Mouse (Mus musculus) MEL (cell line): Measurements from ENCODE around the gene Rps24. TPM values are rescaled to one million over a fixed set of nuclear protein-coding genes. Genes with fewer than 3 reads are reported as not detected.

Experiments used
- DNase-seq: peaks from one replicate; pipeline ENCODE4 v3.0.0; 2011; ENCODE audit warnings: low read depth, low spot score
- H3K27ac ChIP-seq: 2 replicates; pipeline ENCODE4 v1.5.1; 2012; ENCODE audit warnings: low read depth, mild to moderate bottlenecking, control low read depth, low read length, moderate library complexity; ENCODE audit not compliant: control insufficient read depth
- H3K27me3 ChIP-seq, 2 experiments: fragments of 150-350 bp in 1 of 2; sonication (generic) in 1 of 2; 2 replicates each; pipeline ENCODE4 v1.6.1; 2012; ENCODE audit warnings: low read length in 2 of 2, mild to moderate bottlenecking in 2 of 2, improper control_type of control experiment in 1 of 2, moderate library complexity in 1 of 2; ENCODE audit not compliant: insufficient read depth in 2 of 2, control insufficient read depth in 1 of 2
- H3K36me3 ChIP-seq, 2 experiments: 2 replicates each; pipeline ENCODE4 v1.6.1; 2012 to 2014; ENCODE audit warnings: low read length in 2 of 2, improper control_type of control experiment in 1 of 2, inconsistent platforms in 1 of 2, mild to moderate bottlenecking in 1 of 2; ENCODE audit not compliant: insufficient read depth in 2 of 2, control insufficient read depth in 1 of 2
- H3K4me1 ChIP-seq, 2 experiments: fragments of 150-350 bp in 1 of 2; sonication (generic) in 1 of 2; 2 replicates each; pipeline ENCODE4 v1.6.1; 2012; ENCODE audit warnings: low read length in 2 of 2, improper control_type of control experiment in 1 of 2, mild to moderate bottlenecking in 1 of 2; ENCODE audit not compliant: insufficient read depth in 2 of 2, control insufficient read depth in 1 of 2
- H3K4me3 ChIP-seq, 2 experiments: fragments of 150-350 bp in 1 of 2; sonication (generic) in 1 of 2; 2 replicates each; pipeline ENCODE4 v1.5.1; 2012; ENCODE audit warnings: low read depth in 2 of 2, low read length in 2 of 2, mild to moderate bottlenecking in 2 of 2, moderate library complexity in 2 of 2, control low read depth in 1 of 2, improper control_type of control experiment in 1 of 2; ENCODE audit not compliant: control insufficient read depth in 1 of 2, insufficient read depth in 1 of 2
- H3K79me2 ChIP-seq: 2 replicates; pipeline ENCODE4 v1.6.1; 2012; ENCODE audit warnings: mild to moderate bottlenecking, low read length, moderate library complexity; ENCODE audit not compliant: control insufficient read depth, poor library complexity, insufficient read depth
- H3K9ac ChIP-seq: 2 replicates; pipeline ENCODE4 v1.6.1; 2012; ENCODE audit warnings: low read depth, mild to moderate bottlenecking, control low read depth, low read length, moderate library complexity; ENCODE audit not compliant: control insufficient read depth, poor library complexity, severe bottlenecking
- H3K9me3 ChIP-seq: fragments of 150-350 bp; sonication (generic); replicated peaks from 2 replicates; pipeline ENCODE4 v1.6.1; 2012; ENCODE audit warnings: mild to moderate bottlenecking, low read length, improper control_type of control experiment, moderate library complexity; ENCODE audit not compliant: insufficient read depth
- BHLHE40 ChIP-seq: IDR thresholded peaks from 2 replicates; pipeline ENCODE4 v1.6.1; 2012; ENCODE audit warnings: low read depth, mild to moderate bottlenecking, inconsistent platforms, low read length, improper control_type of control experiment, borderline replicate concordance
- CHD1 ChIP-seq: IDR thresholded peaks from 2 replicates; pipeline ENCODE4 v1.6.1; 2012; ENCODE audit warnings: low read depth, mild to moderate bottlenecking, inconsistent platforms, low read length, improper control_type of control experiment
- CHD2 ChIP-seq: IDR thresholded peaks from 2 replicates; pipeline ENCODE4 v1.6.1; 2011; ENCODE audit warnings: low read length, improper control_type of control experiment
- CTCF ChIP-seq, 3 experiments: IDR thresholded peaks in 2 of 3; conservative IDR thresholded peaks in 1 of 3; 2 replicates each; pipeline ENCODE4 v1.5.1; 2011 to 2012; ENCODE audit warnings: low read length in 3 of 3, low read depth in 2 of 3, mild to moderate bottlenecking in 2 of 3, improper control_type of control experiment in 1 of 3, inconsistent platforms in 1 of 3, mixed read lengths in 1 of 3, moderate library complexity in 1 of 3; ENCODE audit not compliant: control insufficient read depth in 1 of 3, insufficient read depth in 1 of 3, poor library complexity in 1 of 3, severe bottlenecking in 1 of 3
- E2F4 ChIP-seq: IDR thresholded peaks from 2 replicates; pipeline ENCODE4 v1.6.1; 2011; ENCODE audit warnings: low read depth, low read length, improper control_type of control experiment, borderline replicate concordance
- ELF1 ChIP-seq: IDR thresholded peaks from 2 replicates; pipeline ENCODE4 v1.6.1; 2014; ENCODE audit warnings: low read depth, mild to moderate bottlenecking, inconsistent platforms, low read length, improper control_type of control experiment, moderate library complexity
- GATA1 ChIP-seq: IDR thresholded peaks from 2 replicates; pipeline ENCODE4 v1.6.1; 2011; ENCODE audit warnings: low read depth, low read length, improper control_type of control experiment
- HCFC1 ChIP-seq: IDR thresholded peaks from 2 replicates; pipeline ENCODE4 v1.6.1; 2012; ENCODE audit warnings: low read depth, mild to moderate bottlenecking, inconsistent platforms, low read length, improper control_type of control experiment, moderate library complexity
- KAT2A ChIP-seq: conservative IDR thresholded peaks from 2 replicates; pipeline ENCODE4 v1.6.1; 2012; ENCODE audit warnings: low read depth, low read length, improper control_type of control experiment, inconsistent platforms
- MAX ChIP-seq: IDR thresholded peaks from 2 replicates; pipeline ENCODE4 v1.6.1; 2011; ENCODE audit warnings: low read length, improper control_type of control experiment
- MAZ ChIP-seq: IDR thresholded peaks from 2 replicates; pipeline ENCODE4 v1.6.1; 2012; ENCODE audit warnings: low read depth, mild to moderate bottlenecking, inconsistent platforms, low read length, improper control_type of control experiment
- MEF2A ChIP-seq: IDR thresholded peaks from 2 replicates; pipeline ENCODE4 v1.6.1; 2014; ENCODE audit warnings: low read depth, mild to moderate bottlenecking, inconsistent platforms, low read length, improper control_type of control experiment; ENCODE audit not compliant: poor library complexity, insufficient replicate concordance, severe bottlenecking; ENCODE audit errors: extremely low read depth
- MXI1 ChIP-seq: IDR thresholded peaks from 2 replicates; pipeline ENCODE4 v1.6.1; 2011; ENCODE audit warnings: mild to moderate bottlenecking, low read depth, low read length, improper control_type of control experiment
- MYB ChIP-seq: IDR thresholded peaks from 2 replicates; pipeline ENCODE4 v1.6.1; 2011; ENCODE audit warnings: mild to moderate bottlenecking, low read depth, low read length, improper control_type of control experiment
- MYC ChIP-seq: IDR thresholded peaks from 2 replicates; pipeline ENCODE4 v1.6.1; 2011; ENCODE audit warnings: low read depth, mild to moderate bottlenecking, low read length, improper control_type of control experiment, moderate library complexity
- NRF1 ChIP-seq: IDR thresholded peaks from 2 replicates; pipeline ENCODE4 v1.6.1; 2014; ENCODE audit warnings: low read depth, mild to moderate bottlenecking, inconsistent platforms, low read length, improper control_type of control experiment, moderate library complexity; ENCODE audit not compliant: poor library complexity, insufficient read depth, severe bottlenecking
- POLR2AphosphoS2 ChIP-seq: IDR thresholded peaks from 2 replicates; pipeline ENCODE4 v1.6.1; 2011; ENCODE audit warnings: low read length, improper control_type of control experiment
- POLR2AphosphoS5 ChIP-seq: IDR thresholded peaks from 2 replicates; pipeline ENCODE4 v1.6.1; 2012; ENCODE audit warnings: low read depth, borderline replicate concordance, mild to moderate bottlenecking, inconsistent platforms, low read length, moderate library complexity, mixed read lengths
- RAD21 ChIP-seq: IDR thresholded peaks from 2 replicates; pipeline ENCODE4 v1.6.1; 2011; ENCODE audit warnings: mild to moderate bottlenecking, low read depth, low read length, improper control_type of control experiment
- RCOR1 ChIP-seq: IDR thresholded peaks from 2 replicates; pipeline ENCODE4 v1.6.1; 2012; ENCODE audit warnings: low read depth, mild to moderate bottlenecking, inconsistent platforms, low read length, improper control_type of control experiment
- SIN3A ChIP-seq: IDR thresholded peaks from 2 replicates; pipeline ENCODE4 v1.6.1; 2012; ENCODE audit warnings: low read length, improper control_type of control experiment, inconsistent platforms
- SMC3 ChIP-seq: IDR thresholded peaks from 2 replicates; pipeline ENCODE4 v1.6.1; 2011; ENCODE audit warnings: low read depth, low read length, improper control_type of control experiment
- TAL1 ChIP-seq: IDR thresholded peaks from 2 replicates; pipeline ENCODE4 v1.6.1; 2012; ENCODE audit warnings: mild to moderate bottlenecking, inconsistent platforms, low read length, moderate library complexity, mixed read lengths
- TBP ChIP-seq: IDR thresholded peaks from 2 replicates; pipeline ENCODE4 v1.8.0; 2011; ENCODE audit warnings: low read depth, low read length, improper control_type of control experiment
- UBTF ChIP-seq: IDR thresholded peaks from 2 replicates; pipeline ENCODE4 v1.6.1; 2012; ENCODE audit warnings: low read depth, mild to moderate bottlenecking, inconsistent platforms, low read length, improper control_type of control experiment, moderate library complexity, borderline replicate concordance; ENCODE audit not compliant: insufficient read depth
- ZKSCAN1 ChIP-seq: IDR thresholded peaks from 2 replicates; pipeline ENCODE4 v1.6.1; 2012; ENCODE audit warnings: low read depth, mild to moderate bottlenecking, inconsistent platforms, low read length, improper control_type of control experiment, moderate library complexity
- ZMIZ1 ChIP-seq: IDR thresholded peaks from 2 replicates; pipeline ENCODE4 v1.6.1; 2012; ENCODE audit warnings: low read depth, mild to moderate bottlenecking, inconsistent platforms, low read length, improper control_type of control experiment, moderate library complexity
- ZNF384 ChIP-seq: IDR thresholded peaks from 2 replicates; pipeline ENCODE4 v1.6.1; 2012; ENCODE audit warnings: low read depth, mild to moderate bottlenecking, inconsistent platforms, low read length, improper control_type of control experiment
- polyA plus RNA-seq, 2 experiments: library from polyadenylated mRNA; stranded (reverse) in 1 of 2; unstranded in 1 of 2; fragments of >175 nt in 1 of 2; fragments of >200 nt in 1 of 2; gene quantifications; 2 replicates each; pipeline versions ENCODE4 v1.2.1 to v1.2.4; 2012; ENCODE audit warnings: low replicate concordance in 2 of 2, low read depth in 1 of 2; ENCODE audit not compliant: insufficient read length in 2 of 2, insufficient read depth in 1 of 2, missing spikeins in 1 of 2
- total RNA-seq: library from RNA; depleted of rRNA; stranded (reverse); fragments of 300-350 nt; gene quantifications from 2 replicates; pipeline ENCODE4 v1.2.3, GENCODE M21; 2012

Rps24 gene
- total and polyA plus RNA-seq, 3 experiments, result 2,687 to 2,914 TPM; not detected in 1

DNA sequence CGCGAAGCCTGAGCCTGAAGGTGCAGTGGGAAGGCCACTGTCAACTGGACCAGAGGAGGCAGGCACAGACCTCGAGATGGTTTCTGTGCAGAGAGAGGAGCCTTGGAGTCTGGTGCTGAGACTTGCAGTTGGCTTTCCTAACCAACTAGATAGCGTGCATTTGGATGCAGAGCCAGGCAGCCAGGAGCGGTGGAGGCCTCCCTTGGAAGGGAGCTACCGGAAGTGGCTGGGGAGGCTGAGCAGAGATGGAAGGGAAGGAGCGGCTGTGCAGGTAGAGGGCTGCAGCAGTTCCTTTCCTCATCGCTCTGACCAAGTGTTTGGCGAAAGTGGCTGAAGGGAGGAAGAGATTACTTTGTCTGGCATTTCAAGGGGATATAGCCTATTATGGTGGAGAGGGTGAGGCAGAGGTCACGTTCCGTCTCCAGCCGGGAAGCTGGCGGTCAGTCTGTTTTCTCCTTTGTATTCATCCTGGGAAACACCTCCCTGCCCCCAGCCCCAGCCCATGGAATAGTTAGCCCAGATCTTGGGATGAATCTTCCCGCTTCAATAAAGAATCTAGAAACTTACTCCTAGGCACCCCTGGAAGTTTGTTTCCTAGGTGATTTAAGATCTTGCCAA is 20.6 kb downstream of the Rps24 start:
- Histone ChIP-seq H3K4me3 (no peak overlapping the region), H3K79me2 (no peaks in the 10 kb centered on the region), H3K9me3 (no peaks in the 10 kb centered on the region), H3K27me3 (no peaks in the 10 kb centered on the region), H3K27ac (no peak overlapping the region), H3K9ac (no peak overlapping the region), H3K4me1 (no peaks in the 10 kb centered on the region; a peak in 1 of 4 replicates), H3K36me3 (no peaks in the 10 kb centered on the region)
- DNase-seq, result no peak
- TF ChIP-seq POLR2AphosphoS5 (no peak), SIN3A (no peak), MYB (no peak), CHD1 (no peak), UBTF (no peak), MAX (no peak), RAD21 (no peak), ZKSCAN1 (no peak), MEF2A (no peak), ELF1 (no peak), MYC (no peak), E2F4 (no peak), HCFC1 (no peak), POLR2AphosphoS2 (no peak), TBP (no peak), ZMIZ1 (no peak), MAZ (no peak), CTCF (IDR thresholded peaks at IDR 0.05 in 2 of 3, conservative IDR thresholded peaks at IDR 0.05 in 1 of 3; ENCODE audit: control insufficient read depth in 1 of 3, insufficient read depth in 1 of 3, low read depth in 2 of 3, low read length in 3 of 3, poor library complexity in 1 of 3, severe bottlenecking in 1 of 3) (no peak), BHLHE40 (no peak), CHD2 (no peak)

DNA sequence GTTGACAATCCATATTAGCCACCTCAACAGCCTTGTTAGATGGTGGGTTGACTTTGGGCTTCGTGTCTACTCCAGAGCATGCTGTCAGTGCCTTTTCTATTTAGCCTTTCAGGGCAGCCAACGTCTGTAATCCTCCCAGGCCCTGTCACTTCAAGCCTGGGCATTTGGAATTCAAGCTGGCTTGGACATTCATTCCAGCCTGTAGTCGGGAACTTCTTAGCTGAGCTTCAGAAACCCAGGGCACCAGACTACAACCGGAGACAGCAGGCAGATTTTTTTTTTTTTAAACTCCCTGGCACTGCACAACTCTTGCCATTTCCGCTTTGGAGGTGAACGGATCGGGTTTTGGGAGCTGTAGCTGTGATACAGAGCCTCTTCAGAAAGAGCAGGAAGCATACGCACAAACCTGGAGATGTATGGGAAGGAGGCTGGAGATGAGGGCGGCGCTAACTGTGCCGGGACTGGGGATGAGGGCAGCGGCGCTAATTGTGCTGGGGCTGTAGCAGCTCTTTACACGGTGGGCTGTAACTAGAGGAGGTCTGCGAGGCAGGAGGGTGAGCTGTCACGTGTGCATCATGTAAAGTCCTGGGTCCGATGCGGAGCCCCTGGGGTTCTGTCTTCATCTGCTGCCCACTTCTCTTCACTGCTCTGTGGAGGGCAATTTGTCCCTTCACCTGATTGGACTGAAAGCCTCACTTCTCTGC is 21.3 kb downstream of the Rps24 start:
- H3K36me3 ChIP-seq, result no peaks in the 10 kb centered on the region
- no peak overlapping the region for H3K27ac ChIP-seq
- TF ChIP-seq POLR2AphosphoS5 (no peak), ZNF384 (no peak), MYC (no peak), UBTF (no peak), E2F4 (no peak), MAX (no peak), RCOR1 (no peak), GATA1 (no peak), ELF1 (no peak), TBP (no peak), ZMIZ1 (no peak), KAT2A (no peak), SMC3 (no peak), BHLHE40 (no peak), MYB (no peak), ZKSCAN1 (no peak), TAL1 (no peak), MXI1 (no peak), NRF1 (no peak)
- TF ChIP-seq, all 39 proteins: peak for 0
- H3K4me1 ChIP-seq, result no peaks in the 10 kb centered on the region; a peak in 1 of 4 replicates
- H3K79me2 ChIP-seq, result no peaks in the 10 kb centered on the region
- no peaks in the 10 kb centered on the region for H3K27me3 ChIP-seq
- H3K9me3 ChIP-seq, result no peaks in the 10 kb centered on the region
- no peak overlapping the region for H3K9ac ChIP-seq
- H3K4me3 ChIP-seq, result no peak overlapping the region
- no peak for DNase-seq
